Mouse (Mus musculus) lung, postnatal 0 days (tissue): Measurements from ENCODE around the gene Bmpr1a. TPM values are rescaled to one million over a fixed set of nuclear protein-coding genes. Genes with fewer than 3 reads are reported as not detected.

Source experiments
- ATAC-seq: fragments of 200-750 bp; cut with Nextera tagmentation; 2 replicates; pipeline ENCODE4 v1.8.0; 2017; ENCODE audit warnings: moderate library complexity
- DNase-seq: peaks from one replicate; pipeline ENCODE4 v3.0.0-alpha.2; 2016; ENCODE audit warnings: low spot score
- H3K27ac ChIP-seq: fragments of 300-500 bp; sonication (generic); 2 replicates; pipeline ENCODE4 v1.5.1; 2014; ENCODE audit warnings: antibody characterized with exemption, mild to moderate bottlenecking, low read length, mixed read lengths
- H3K27me3 ChIP-seq: fragments of 300-500 bp; sonication (generic); replicated peaks from 2 replicates; pipeline ENCODE4 v1.6.1; 2014; ENCODE audit warnings: low read length, mixed read lengths; ENCODE audit not compliant: insufficient read depth
- H3K36me3 ChIP-seq: fragments of 300-500 bp; sonication (generic); 2 replicates; pipeline ENCODE4 v1.6.1; 2014; ENCODE audit warnings: low read length, mixed read lengths; ENCODE audit not compliant: insufficient read depth
- H3K4me1 ChIP-seq: fragments of 300-500 bp; sonication (generic); 2 replicates; pipeline ENCODE4 v1.6.1; 2014; ENCODE audit warnings: antibody characterized with exemption, low read depth, low read length, mixed read lengths; ENCODE audit not compliant: insufficient read depth
- H3K4me2 ChIP-seq: fragments of 300-500 bp; sonication (generic); replicated peaks from 2 replicates; pipeline ENCODE4 v1.6.1; 2014; ENCODE audit warnings: low read depth, mild to moderate bottlenecking, low read length, moderate library complexity, mixed read lengths
- H3K4me3 ChIP-seq: fragments of 300-500 bp; sonication (generic); 2 replicates; pipeline ENCODE4 v1.5.1; 2014; ENCODE audit warnings: low read depth, low read length
- H3K9ac ChIP-seq: fragments of 300-500 bp; sonication (generic); replicated peaks from 2 replicates; pipeline ENCODE4 v1.6.1; 2014; ENCODE audit warnings: low read depth, mild to moderate bottlenecking
- H3K9me3 ChIP-seq: fragments of 300-500 bp; sonication (generic); 2 replicates; pipeline ENCODE4 v1.6.1; 2016; ENCODE audit warnings: low read length, mixed read lengths
- CTCF ChIP-seq: IDR thresholded peaks from 2 replicates; pipeline ENCODE4 v1.5.1; 2016; ENCODE audit warnings: antibody characterized with exemption, mild to moderate bottlenecking
- EP300 ChIP-seq: IDR thresholded peaks from 2 replicates; pipeline ENCODE4 v1.6.1; 2016; ENCODE audit warnings: antibody characterized with exemption, mild to moderate bottlenecking, control low read depth
- WGBS: fragments of 180-500 bp; shearing (Covaris S2); extraction: QIAGEN DNeasy Blood & Tissue Kit; methylation state at CpG from one replicate; pipeline ENCODE4 v1.1.7; 2014; 5-methylcytosine and 5-hydroxymethylcytosine counted together
- polyA plus RNA-seq: library from polyadenylated mRNA; unstranded; fragments of >200 nt; fragmentation: Nextera tagmentation; extraction: Ambion mirVana; gene quantifications from 2 replicates; pipeline ENCODE4 v1.2.1, GENCODE M21; 2015

Gene Bmpr1a
- polyA plus RNA-seq, 1 experiment from 2014 or later: 19.6 TPM

DNA sequence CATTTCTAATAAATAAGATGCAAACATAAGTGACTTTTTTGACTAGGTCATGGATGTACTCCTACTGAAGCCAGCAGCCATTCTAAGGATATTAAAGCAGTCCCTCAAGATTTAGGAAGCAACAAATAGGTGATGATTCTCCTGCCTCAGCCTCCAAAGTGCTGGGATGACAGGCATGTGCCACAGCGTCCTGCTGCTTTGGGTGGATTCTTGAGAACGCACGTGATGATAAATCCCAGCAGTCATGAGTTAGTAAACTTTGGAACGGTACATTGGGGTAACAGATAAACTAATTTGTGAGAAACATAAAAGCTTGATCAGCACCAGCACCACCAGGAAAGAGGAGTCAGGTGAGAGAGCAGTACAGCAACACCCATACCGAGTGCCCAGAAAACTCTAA, 52.7 kb downstream of the Bmpr1a start:
- Histone ChIP-seq H3K27ac (no peak overlapping the region), H3K9ac (no peak overlapping the region), H3K4me2 (no peak overlapping the region), H3K4me1 (no peaks in the 10 kb centered on the region), H3K9me3 (no peaks in the 10 kb centered on the region), H3K27me3 (no peaks in the 10 kb centered on the region), H3K36me3 (no peaks in the 10 kb centered on the region), H3K4me3 (no peak overlapping the region)
- TF ChIP-seq CTCF: no peak
- TF ChIP-seq EP300: no peak
- ATAC-seq (no peak), DNase-seq (no peak)
- WGBS: 84% methylated on average over 5 of the region's 5 CpGs

DNA sequence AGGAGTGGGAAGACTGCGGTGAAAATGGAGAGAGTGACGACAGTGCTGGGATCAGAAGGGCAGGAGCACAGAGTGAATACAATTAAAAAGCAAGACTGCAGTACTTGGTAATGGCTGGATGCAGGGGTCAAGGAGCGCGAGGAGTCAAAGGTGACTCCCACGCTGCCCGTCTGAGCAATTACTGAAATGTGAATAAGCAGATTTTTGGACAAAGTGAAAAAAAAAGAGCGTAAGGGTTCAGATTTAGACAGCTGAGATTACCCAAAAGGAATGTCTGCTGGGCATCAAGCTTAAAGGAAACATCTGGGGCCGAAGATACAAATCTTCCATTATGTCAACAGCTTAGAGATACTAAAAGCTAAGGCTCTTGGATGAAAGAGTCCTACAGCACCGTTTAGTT, 53.3 kb downstream of the Bmpr1a start:
- Histone ChIP-seq H3K9ac (no peak overlapping the region), H3K36me3 (no peaks in the 10 kb centered on the region), H3K4me1 (no peaks in the 10 kb centered on the region), H3K4me3 (no peak overlapping the region), H3K4me2 (no peak overlapping the region), H3K9me3 (no peaks in the 10 kb centered on the region), H3K27ac (no peak overlapping the region), H3K27me3 (no peaks in the 10 kb centered on the region)
- ATAC-seq (peak; percentile 44), DNase-seq (peak; percentile 53)
- 57% methylated on average over 9 of the region's 9 CpGs for WGBS
- no peak for TF ChIP-seq CTCF
- TF ChIP-seq EP300: no peak

- ATAC-seq: no peak
- no peak overlapping the region for H3K9ac ChIP-seq
- no peaks in the 10 kb centered on the region for H3K9me3 ChIP-seq
- no peaks in the 10 kb centered on the region for H3K4me1 ChIP-seq
- H3K36me3 ChIP-seq: no peaks in the 10 kb centered on the region
- TF ChIP-seq EP300 (no peak), CTCF (no peak)
- no peak overlapping the region for H3K27ac ChIP-seq
- H3K4me2 ChIP-seq: no peak overlapping the region
- H3K27me3 ChIP-seq: no peaks in the 10 kb centered on the region
- no peak overlapping the region for H3K4me3 ChIP-seq
- no peak for DNase-seq
These were observed 54.7 kb downstream of the Bmpr1a start for GRCm38 (mm10) chr14:34448398-34448797.

DNA sequence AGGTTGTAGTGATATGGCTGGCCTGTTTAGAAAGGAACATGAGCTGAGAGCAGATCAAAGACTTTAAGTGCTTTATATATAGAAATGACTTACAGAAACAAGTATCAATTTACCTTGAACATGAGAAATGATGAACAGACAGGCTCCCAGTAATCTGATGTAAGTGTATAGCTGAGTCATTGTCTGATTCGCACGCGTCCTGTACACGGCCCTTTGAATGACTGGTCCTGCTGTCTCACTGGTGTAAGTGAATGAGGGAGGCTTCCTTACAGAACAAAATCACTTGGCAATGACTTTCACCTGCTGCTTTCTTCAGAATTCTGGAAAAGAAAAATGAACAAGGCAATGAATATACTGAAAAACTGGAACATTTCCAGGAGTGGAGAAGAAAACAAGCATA, 55.5 kb downstream of the Bmpr1a start:
- Histone ChIP-seq H3K9me3 (no peaks in the 10 kb centered on the region), H3K4me3 (no peak overlapping the region), H3K36me3 (no peaks in the 10 kb centered on the region), H3K27me3 (no peaks in the 10 kb centered on the region), H3K27ac (no peak overlapping the region), H3K4me1 (no peaks in the 10 kb centered on the region), H3K4me2 (no peak overlapping the region), H3K9ac (no peak overlapping the region)
- WGBS: 76% methylated on average over 4 of the region's 4 CpGs
- no peak for TF ChIP-seq CTCF
- no peak for TF ChIP-seq EP300
- ATAC-seq: no peak
- no peak for DNase-seq

DNA sequence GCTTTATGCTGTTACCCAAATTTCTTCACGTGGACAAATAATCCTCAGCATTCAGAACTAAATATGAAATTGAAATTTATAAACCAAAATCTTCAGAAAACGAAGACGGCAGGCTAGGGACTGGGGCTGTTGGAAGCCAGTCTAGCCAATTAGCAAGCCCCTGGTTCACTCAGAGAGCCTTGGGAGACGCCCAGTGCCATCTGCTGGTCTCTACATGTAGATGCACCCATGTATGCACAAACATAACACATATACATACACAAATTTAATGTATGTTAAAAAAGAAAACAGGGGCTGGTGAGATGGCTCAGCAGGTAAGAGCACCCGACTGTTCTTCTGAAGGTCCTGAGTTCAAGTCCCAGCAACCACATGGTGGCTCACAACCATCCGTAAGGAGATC, 56.5 kb downstream of the Bmpr1a start:
- H3K27me3 ChIP-seq: no peaks in the 10 kb centered on the region
- no peaks in the 10 kb centered on the region for H3K4me1 ChIP-seq
- H3K4me2 ChIP-seq: no peak overlapping the region
- TF ChIP-seq EP300 (no peak), CTCF (peak; percentile 15; the same call in 1 of the 2 replicates)
- no peak overlapping the region for H3K9ac ChIP-seq
- H3K9me3 ChIP-seq: no peaks in the 10 kb centered on the region
- 90% methylated on average over 6 of the region's 6 CpGs for WGBS
- no peaks in the 10 kb centered on the region for H3K36me3 ChIP-seq
- DNase-seq (no peak), ATAC-seq (no peak)
- no peak overlapping the region for H3K4me3 ChIP-seq
- no peak overlapping the region for H3K27ac ChIP-seq

GRCm38 (mm10) chr14:34445348-34445747, 57.8 kb downstream of the Bmpr1a start:
- DNase-seq: no peak
- H3K4me1 ChIP-seq: no peaks in the 10 kb centered on the region

GRCm38 (mm10) chr14:34444924-34445323, 58.2 kb downstream of the Bmpr1a start:
- DNase-seq (no peak), ATAC-seq (no peak)
- Histone ChIP-seq H3K4me2 (no peak overlapping the region), H3K36me3 (no peaks in the 10 kb centered on the region), H3K27me3 (no peaks in the 10 kb centered on the region), H3K27ac (no peak overlapping the region), H3K4me3 (no peak overlapping the region), H3K9ac (no peak overlapping the region), H3K4me1 (no peaks in the 10 kb centered on the region), H3K9me3 (no peaks in the 10 kb centered on the region)
- no peak for TF ChIP-seq EP300
- no peak for TF ChIP-seq CTCF

More at GRCm38 (mm10) chr14:34445348-34445747, 57.8 kb downstream of the Bmpr1a start:
- H3K27ac ChIP-seq: no peak overlapping the region
- H3K27me3 ChIP-seq: no peaks in the 10 kb centered on the region
- ATAC-seq: no peak
- H3K4me3 ChIP-seq: no peak overlapping the region
- 76% methylated on average over 3 of the region's 3 CpGs for WGBS
- no peak overlapping the region for H3K9ac ChIP-seq
- H3K4me2 ChIP-seq: no peak overlapping the region
- no peaks in the 10 kb centered on the region for H3K36me3 ChIP-seq
- H3K9me3 ChIP-seq: no peaks in the 10 kb centered on the region
- TF ChIP-seq CTCF (no peak), EP300 (no peak)
